In the genomic region with DNA sequence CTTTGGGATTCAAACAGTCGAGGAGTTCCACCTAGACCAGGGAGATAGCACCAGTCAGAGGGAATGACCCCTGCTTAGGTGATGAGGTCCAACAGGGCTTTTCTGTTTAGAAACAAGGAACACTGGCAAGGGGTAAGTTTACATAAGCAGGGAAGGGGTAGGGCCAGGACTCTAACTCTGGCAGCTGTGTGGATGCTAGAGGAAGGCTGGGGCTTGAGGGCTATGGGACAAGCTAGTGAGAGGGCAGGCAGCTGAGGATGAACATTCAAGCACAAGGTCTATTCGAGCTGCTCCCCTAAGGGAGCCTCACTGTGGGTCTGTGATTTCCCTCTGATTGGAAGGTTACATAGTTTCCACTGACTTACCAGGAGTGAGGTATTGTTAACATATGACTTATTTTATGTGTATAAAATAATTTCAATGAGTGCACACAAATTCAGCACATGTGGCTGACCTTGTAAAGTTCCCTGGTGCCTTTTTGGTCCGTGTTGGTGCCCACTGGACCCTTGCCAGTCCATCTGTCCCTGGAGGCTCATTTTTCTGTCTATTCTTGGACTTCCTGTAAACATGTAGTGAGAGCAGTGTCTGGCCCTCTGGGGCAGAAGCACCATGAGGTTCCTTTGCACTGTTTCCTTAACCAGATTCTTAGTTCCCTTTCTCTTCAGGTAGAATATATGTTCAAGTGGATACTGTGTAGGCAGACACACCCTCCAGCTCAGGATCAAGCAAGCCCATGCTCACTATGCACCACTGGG, we compare ENCODE assay signal across 8 mouse cellular contexts. TPM values are rescaled to one million over a fixed set of nuclear protein-coding genes. Genes with fewer than 3 reads are reported as not detected.
DNase-seq lines count a peak whose midpoint lies in the region; ATAC-seq lines count a peak whose summit lies in the region.
"Had no signal": no experiment of that assay in that cellular context is flagged by ENCODE, and none has a peak within 500 bp of the region (broad histone marks: within the 10 kb centered on the region; RNA-seq: fewer than 3 reads in every experiment).

No protein-coding gene starts in this region.

- no peak overlapping the region for H3K9ac ChIP-seq in midbrain, embryonic 14.5 days (replicated peaks; ENCODE audit: low read length)

- peak; percentile 56 to 57 for DNase-seq in right cerebral cortex, postnatal 10 days (ENCODE audit: low spot score in 2 of 2)
- DNase-seq in right cerebral cortex, adult 2 months (ENCODE audit: low spot score in 2 of 2): no peak
- DNase-seq in gastrocnemius, adult 8-10 months (ENCODE audit: low spot score in 2 of 2): peak; percentile 75 to 81
- DNase-seq in kidney, adult 8-10 months: peak; percentile 53 to 60
- peak; percentile 52 for DNase-seq in splenic B cell, adult 2 months (ENCODE audit: low read depth, low spot score)
- DNase-seq in T-cell, adult 2 months (ENCODE audit: low spot score): no peak
- no peak for DNase-seq in midbrain, embryonic 14.5 days

- no peaks in the 10 kb centered on the region; the same call in none of the 2 replicates for H3K36me3 ChIP-seq in splenic B cell, adult 2 months (ENCODE audit: control insufficient read depth, insufficient read depth, low read length, poor library complexity, severe bottlenecking)
- H3K36me3 ChIP-seq in midbrain, embryonic 14.5 days (ENCODE audit: control insufficient read depth, insufficient read depth, low read length): peaks cover 7% of the 10 kb centered on the region

- H3K9me3 ChIP-seq in midbrain, embryonic 14.5 days (ENCODE audit: control insufficient read depth, low read length): no peaks in the 10 kb centered on the region

- H3K27me3 ChIP-seq in splenic B cell, adult 2 months (ENCODE audit: control insufficient read depth, insufficient read depth, low read length, poor library complexity, severe bottlenecking): no peaks in the 10 kb centered on the region
- no peaks in the 10 kb centered on the region for H3K27me3 ChIP-seq in midbrain, embryonic 14.5 days (ENCODE audit: control insufficient read depth, insufficient read depth, low read length)

- H3K4me1 ChIP-seq in midbrain, embryonic 14.5 days (ENCODE audit: control insufficient read depth, insufficient read depth, low read length): peaks cover 26% of the 10 kb centered on the region

- H3K4me3 ChIP-seq in midbrain, embryonic 14.5 days (replicated peaks; ENCODE audit: low read depth, low read length): no peak overlapping the region

- no peak overlapping the region for H3K4me2 ChIP-seq in midbrain, embryonic 14.5 days (ENCODE audit: low read length)

- H3K27ac ChIP-seq in midbrain, embryonic 14.5 days (replicated peaks; ENCODE audit: low read depth, low read length): no peak overlapping the region

- 70% methylated on average over 3 of the region's 3 CpGs for WGBS in midbrain, embryonic 14.5 days

- ATAC-seq in midbrain, embryonic 14.5 days (ENCODE audit: low FRiP score, low TSS enrichment): no peak

RNA-seq across cellular contexts. Expression of a gene that starts 1.7 kb away (rescaled TPM):
- total RNA-seq in gastrocnemius, adult 8-10 months (2022): 100 to 1,000 TPM; 477 to 640 (median 523) TPM
- polyA plus RNA-seq in midbrain, embryonic 14.5 days (2014; fragmentation: Nextera tagmentation; extraction: Ambion mirVana): 525 and 594 TPM in 2 replicates

RNA-seq across cellular contexts. Expression of a gene that starts 12.4 kb away (rescaled TPM):
- total RNA-seq in gastrocnemius, adult 8-10 months (2022): 1 to 10 TPM in 3 of 4 experiments, under 1 TPM in 1; 0.47 to 2.8 (median 1.9) TPM
- not detected in 2 replicates for polyA plus RNA-seq in midbrain, embryonic 14.5 days (2014; fragmentation: Nextera tagmentation; extraction: Ambion mirVana)

RNA-seq across cellular contexts. Expression of a gene that starts 42.2 kb away (rescaled TPM):
- total RNA-seq in gastrocnemius, adult 8-10 months (2022): not detected
- polyA plus RNA-seq in midbrain, embryonic 14.5 days (2014; fragmentation: Nextera tagmentation; extraction: Ambion mirVana): not detected in 2 replicates
- total RNA-seq: adrenal gland, adult 18-20 months had no signal

RNA-seq across cellular contexts. Expression of a gene that starts 57.3 kb away (rescaled TPM):
- not detected for total RNA-seq in gastrocnemius, adult 8-10 months (2022)
- not detected in 2 replicates for polyA plus RNA-seq in midbrain, embryonic 14.5 days (2014; fragmentation: Nextera tagmentation; extraction: Ambion mirVana)
- total RNA-seq: adrenal gland, adult 18-20 months had no signal

Comparison
In these comparisons a context has a peak if more than half of its experiments do, and no peak if none do; other contexts are left out.
1. DNase-seq: peak in right cerebral cortex, postnatal 10 days (2 of 2), gastrocnemius, adult 8-10 months (2 of 2), kidney, adult 8-10 months (2 of 2) and splenic B cell, adult 2 months (single experiment); none in right cerebral cortex, adult 2 months (0 of 2), T-cell, adult 2 months (single experiment) and midbrain, embryonic 14.5 days (single experiment).